Mouse (Mus musculus) embryonic facial prominence, embryonic 10.5 days (tissue): Measurements from ENCODE around the gene C2cd5. TPM values are rescaled to one million over a fixed set of nuclear protein-coding genes. Genes with fewer than 3 reads are reported as not detected.
A peak's percentile ranks its signal among the peaks of the same experiment; 100 is the strongest.

ENCODE experiments used
- DNase-seq: peaks from one replicate; pipeline ENCODE4 v3.0.0-alpha.2; 2017; ENCODE audit warnings: low spot score
- H3K27ac ChIP-seq: fragments of 300-500 bp; sonication (generic); replicated peaks from 2 replicates; pipeline ENCODE4 v1.5.1; 2016; ENCODE audit warnings: mild to moderate bottlenecking
- H3K27me3 ChIP-seq: fragments of 300-500 bp; sonication (generic); replicated peaks from 2 replicates; pipeline ENCODE4 v1.6.1; 2016; ENCODE audit warnings: low read depth, mild to moderate bottlenecking; ENCODE audit not compliant: poor library complexity, severe bottlenecking
- H3K36me3 ChIP-seq: fragments of 300-500 bp; sonication (generic); replicated peaks from 2 replicates; pipeline ENCODE4 v1.6.1; 2016; ENCODE audit warnings: mild to moderate bottlenecking, moderate library complexity
- H3K4me1 ChIP-seq: fragments of 300-500 bp; sonication (generic); 2 replicates; pipeline ENCODE4 v1.6.1; 2016
- H3K4me3 ChIP-seq: fragments of 300-500 bp; sonication (generic); 2 replicates; pipeline ENCODE4 v1.5.1; 2016; ENCODE audit warnings: mild to moderate bottlenecking, moderate library complexity
- H3K9me3 ChIP-seq: fragments of 300-500 bp; sonication (generic); 2 replicates; pipeline ENCODE4 v1.6.1; 2016; ENCODE audit warnings: mild to moderate bottlenecking
- WGBS: fragments of 180-500 bp; shearing (Covaris S2); methylation state at CpG from one replicate; pipeline ENCODE4 v1.1.7; 2016; 5-methylcytosine and 5-hydroxymethylcytosine counted together
- polyA plus RNA-seq: library from polyadenylated mRNA; unstranded; fragments of >200 nt; fragmentation: Nextera tagmentation; extraction: Ambion mirVana; gene quantifications from 2 replicates; pipeline ENCODE4 v1.2.1, GENCODE M21; 2016

The C2cd5 gene
- polyA plus RNA-seq, 1 experiment from 2014 or later, result 31.3 TPM

DNA sequence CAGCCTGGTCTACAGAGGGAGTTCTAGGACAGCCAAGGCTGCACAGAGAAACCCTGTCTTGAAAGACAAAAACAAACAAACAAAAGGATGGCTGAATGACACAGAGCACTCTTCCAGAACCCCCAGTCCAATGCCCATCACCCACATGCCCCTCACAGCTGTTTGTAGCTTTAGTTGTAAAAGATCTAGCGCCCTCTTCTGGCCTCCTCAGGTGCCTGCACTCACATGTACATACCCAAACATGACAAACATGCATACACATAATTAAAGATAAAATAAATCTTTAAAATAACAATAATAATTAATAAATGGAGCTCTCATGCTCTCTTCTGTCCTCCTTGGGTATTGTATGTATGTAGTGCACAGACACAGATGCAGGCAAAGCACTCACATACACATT lies 122.7 kb downstream of the C2cd5 start:
- Histone ChIP-seq H3K27me3 (no peaks in the 10 kb centered on the region), H3K27ac (no peak overlapping the region), H3K36me3 (no peaks in the 10 kb centered on the region), H3K9me3 (no peaks in the 10 kb centered on the region), H3K4me1 (peaks cover 11% of the 10 kb centered on the region), H3K4me3 (no peak overlapping the region)
- WGBS, result 43% methylated on average over 1 of the region's 1 CpGs
- no peak for DNase-seq

DNA sequence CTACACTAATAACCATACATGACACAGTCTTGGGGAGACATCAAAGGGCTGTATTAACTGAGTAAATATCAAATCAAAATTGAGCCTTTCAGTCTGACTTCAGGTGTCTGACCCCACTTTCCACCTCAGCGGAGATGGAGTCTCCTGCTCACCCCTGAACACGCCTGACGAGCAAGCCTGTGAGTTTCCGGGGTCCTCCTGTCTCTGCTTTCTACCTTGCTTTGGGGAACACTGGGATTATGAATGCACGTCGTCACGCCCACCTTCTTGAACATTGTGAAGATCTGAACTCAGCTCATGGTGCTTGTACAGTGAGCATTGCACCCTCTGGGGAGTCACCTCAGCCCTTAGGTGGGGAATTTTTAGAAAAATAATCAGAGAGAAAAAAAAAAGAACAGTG lies 126.7 kb downstream of the C2cd5 start:
- no peaks in the 10 kb centered on the region for H3K4me1 ChIP-seq
- no peaks in the 10 kb centered on the region for H3K9me3 ChIP-seq
- no peaks in the 10 kb centered on the region for H3K36me3 ChIP-seq
- no peaks in the 10 kb centered on the region for H3K27me3 ChIP-seq
- H3K27ac ChIP-seq, result no peak overlapping the region
- DNase-seq, result no peak
- WGBS, result 92% methylated on average over 7 of the region's 7 CpGs
- H3K4me3 ChIP-seq, result no peak overlapping the region

DNA sequence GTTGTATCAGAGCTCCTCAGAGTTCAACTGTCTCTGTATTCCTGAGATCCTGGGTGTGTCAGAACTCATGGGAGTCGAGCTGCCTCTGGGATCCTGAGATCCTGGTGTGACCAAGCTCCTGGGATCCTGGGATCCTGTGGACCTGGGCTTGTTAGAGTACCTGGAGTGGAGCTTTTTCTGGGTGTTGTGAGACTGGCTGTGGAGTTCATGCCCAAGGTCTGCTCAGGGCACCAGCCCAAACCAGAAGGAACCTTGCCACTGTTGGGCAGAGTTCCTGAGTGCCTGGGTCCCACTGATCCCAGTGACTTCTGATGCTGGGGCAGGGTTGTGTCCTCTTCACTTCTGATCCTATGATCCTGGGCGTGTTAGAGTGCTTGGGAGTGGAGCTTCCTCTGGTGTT lies 127.7 kb downstream of the C2cd5 start:
- no peak overlapping the region for H3K27ac ChIP-seq
- no peaks in the 10 kb centered on the region for H3K36me3 ChIP-seq
- 68% methylated on average over 2 of the region's 2 CpGs for WGBS
- no peaks in the 10 kb centered on the region for H3K27me3 ChIP-seq
- no peak for DNase-seq
- no peaks in the 10 kb centered on the region for H3K9me3 ChIP-seq
- no peak overlapping the region for H3K4me3 ChIP-seq
- H3K4me1 ChIP-seq, result no peaks in the 10 kb centered on the region

DNA sequence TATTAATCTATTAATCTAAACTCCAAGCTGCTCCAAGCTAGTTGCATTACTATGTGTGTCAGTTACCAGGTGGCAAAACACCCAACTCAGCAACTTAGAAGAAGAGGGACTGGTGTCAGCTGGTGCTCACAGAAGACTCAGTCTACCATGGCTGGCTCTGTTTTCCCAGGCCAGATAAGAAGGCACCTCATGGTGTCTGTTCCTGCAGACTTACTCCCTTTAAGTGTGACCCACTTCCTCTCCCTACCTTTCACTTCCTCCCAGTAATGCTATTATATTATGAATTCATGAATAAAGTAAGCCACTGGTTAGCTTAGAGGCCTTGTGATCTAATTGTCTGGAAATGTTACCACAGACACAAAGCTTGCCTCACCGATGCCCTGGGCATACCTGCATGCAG lies 132.5 kb downstream of the C2cd5 start:
- Histone ChIP-seq H3K27me3 (peaks cover 19% of the 10 kb centered on the region), H3K27ac (no peak overlapping the region), H3K9me3 (no peaks in the 10 kb centered on the region), H3K4me3 (no peak overlapping the region), H3K36me3 (no peaks in the 10 kb centered on the region), H3K4me1 (peaks cover 22% of the 10 kb centered on the region)
- no peak for DNase-seq
- 93% methylated on average over 1 of the region's 1 CpGs for WGBS

DNA sequence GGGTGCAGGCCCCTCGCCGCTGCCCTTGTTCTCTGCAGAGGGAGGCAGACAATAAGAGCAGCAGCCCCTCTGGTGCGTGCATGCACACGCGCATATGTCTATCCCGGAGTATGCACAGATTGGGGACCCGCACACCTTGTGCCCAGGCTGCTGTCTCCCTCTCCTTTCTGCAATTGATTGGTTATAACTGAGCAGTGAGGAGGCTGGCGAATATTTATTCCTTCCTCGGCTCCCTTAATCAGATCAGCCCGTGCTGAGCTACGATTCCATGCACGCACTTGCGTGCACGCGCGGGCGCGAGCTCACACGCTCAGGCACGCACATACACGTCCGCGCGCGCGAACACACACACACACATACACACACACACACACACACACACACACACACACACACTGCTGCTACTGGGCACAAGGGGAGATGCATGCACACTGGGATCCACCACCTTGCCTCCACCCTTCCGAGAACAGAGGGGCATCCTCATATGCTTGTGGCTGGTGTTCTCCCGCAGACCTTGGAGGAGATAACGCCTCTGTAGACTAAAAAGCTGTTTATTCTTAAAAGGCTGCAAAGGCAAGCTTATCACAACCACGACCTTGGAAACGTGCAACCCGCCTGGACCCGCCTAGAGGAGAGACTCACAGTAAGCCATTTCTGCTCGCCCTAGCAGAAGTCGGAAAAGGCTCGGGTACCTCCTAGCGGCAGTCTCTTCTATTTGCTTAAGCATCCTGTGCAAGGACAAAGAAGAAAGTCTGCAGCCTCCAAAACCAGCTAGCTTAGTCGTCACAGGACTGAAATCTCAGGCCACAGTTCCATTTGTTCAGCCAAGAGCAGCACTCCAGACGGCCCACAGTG lies 135.2 kb downstream of the C2cd5 start:
- H3K4me1 ChIP-seq, result peaks cover 24% of the 10 kb centered on the region
- peak overlapping the region; percentile 79 for H3K4me3 ChIP-seq
- no peaks in the 10 kb centered on the region for H3K36me3 ChIP-seq
- DNase-seq, result peak; percentile 85
- H3K9me3 ChIP-seq, result no peaks in the 10 kb centered on the region
- peaks cover 24% of the 10 kb centered on the region for H3K27me3 ChIP-seq
- H3K27ac ChIP-seq, result peak overlapping the region; percentile 89
- under 1% methylated on average over 39 of the region's 39 CpGs for WGBS

DNA sequence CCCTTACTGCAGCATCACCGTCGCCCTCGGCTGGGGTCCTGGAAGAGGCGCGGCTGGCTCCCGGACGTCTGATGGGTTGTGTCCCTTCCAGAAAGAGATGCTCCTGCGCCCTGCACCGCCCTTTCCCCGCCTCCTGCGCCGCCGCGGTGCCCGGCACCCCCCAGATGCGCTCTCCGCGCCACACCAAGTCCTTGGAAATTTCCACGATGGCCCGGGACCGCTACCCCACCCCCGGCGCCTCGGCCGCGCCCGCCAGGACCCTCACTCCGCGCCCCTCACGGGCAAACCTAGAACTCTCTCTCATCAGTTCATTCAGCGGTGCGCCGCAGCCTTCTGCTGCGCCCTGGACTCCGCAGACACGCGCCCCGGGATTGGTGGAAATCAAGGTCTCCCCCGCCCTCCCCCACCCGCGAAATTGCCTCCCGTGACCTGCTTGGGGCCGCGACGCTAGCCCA lies 135.8 kb downstream of the C2cd5 start, which contains the start of gene St8sia1:
TSS of gene St8sia1 (minus strand) at position 377 of the 455 bp plus-strand sequence.
- Histone ChIP-seq H3K27ac (peak within 1 kb of the TSS; percentile 89), H3K9me3 (no peaks in the 10 kb centered on the region), H3K36me3 (no peaks in the 10 kb centered on the region), H3K4me1 (peaks cover 24% of the 10 kb centered on the region), H3K4me3 (peak within 1 kb of the TSS; percentile 79), H3K27me3 (peaks cover 24% of the 10 kb centered on the region)
- WGBS, result under 1% methylated on average over 45 of the region's 45 CpGs
- peak; percentile 72 for DNase-seq

DNA sequence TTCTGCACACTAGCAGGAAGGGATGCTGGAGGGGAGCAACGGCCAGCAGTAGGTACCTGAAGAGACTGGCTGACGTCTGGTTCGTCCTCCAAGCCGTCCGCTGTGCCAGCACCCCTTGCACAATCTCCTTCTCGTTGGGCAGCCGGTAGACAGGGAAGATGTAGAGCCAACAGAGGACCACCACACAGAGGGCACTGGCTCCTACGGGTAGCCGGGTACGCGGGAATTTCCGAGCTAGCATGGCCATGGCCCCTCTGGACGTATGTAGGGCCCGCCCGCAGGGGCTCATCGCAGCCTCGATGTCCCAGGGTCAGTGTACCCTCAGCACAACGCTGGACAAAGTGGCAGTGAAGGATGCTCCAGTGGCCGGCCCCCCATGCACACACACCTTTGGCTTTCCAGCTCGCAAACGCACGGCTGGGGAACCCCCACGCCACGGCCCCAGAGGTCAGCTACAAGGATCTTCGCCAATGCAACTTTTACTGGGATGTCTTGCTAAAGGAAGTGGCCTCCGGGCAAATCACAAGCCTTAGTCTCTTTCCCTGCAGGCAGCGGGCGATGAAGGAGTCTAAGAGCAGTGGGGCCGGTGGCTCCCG lies 136.4 kb downstream of the C2cd5 start:
- 25% methylated on average over 30 of the region's 30 CpGs for WGBS
- H3K27me3 ChIP-seq, result peaks cover 24% of the 10 kb centered on the region
- H3K4me3 ChIP-seq, result peak overlapping the region; percentile 79
- no peaks in the 10 kb centered on the region for H3K36me3 ChIP-seq
- H3K4me1 ChIP-seq, result peaks cover 24% of the 10 kb centered on the region
- DNase-seq, result no peak
- no peaks in the 10 kb centered on the region for H3K9me3 ChIP-seq
- H3K27ac ChIP-seq, result peak overlapping the region; percentile 89

DNA sequence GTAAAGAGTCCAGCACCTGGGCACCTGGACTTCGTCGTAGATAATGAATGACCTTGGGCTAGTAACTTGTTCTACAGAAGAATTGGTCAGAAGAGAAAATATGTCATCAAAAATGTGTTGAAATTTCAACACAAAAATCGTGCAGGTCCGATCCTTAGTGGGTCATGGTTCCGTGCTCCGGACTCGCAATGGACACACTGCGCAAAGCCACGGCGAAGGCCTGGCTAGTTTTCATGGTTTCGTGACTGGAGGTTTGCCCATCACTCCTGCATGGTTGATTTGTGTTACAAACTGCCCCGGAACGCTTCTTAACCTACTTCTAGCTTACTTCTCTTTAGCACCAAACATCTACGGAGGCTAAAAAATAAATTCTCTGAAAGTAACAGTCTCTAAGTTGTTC lies 137.1 kb downstream of the C2cd5 start:
- peaks cover 24% of the 10 kb centered on the region for H3K27me3 ChIP-seq
- H3K27ac ChIP-seq, result no peak overlapping the region
- 92% methylated on average over 14 of the region's 14 CpGs for WGBS
- DNase-seq, result no peak
- H3K9me3 ChIP-seq, result no peaks in the 10 kb centered on the region
- no peaks in the 10 kb centered on the region for H3K36me3 ChIP-seq
- H3K4me1 ChIP-seq, result peaks cover 24% of the 10 kb centered on the region
- H3K4me3 ChIP-seq, result peak overlapping the region; percentile 79

DNA sequence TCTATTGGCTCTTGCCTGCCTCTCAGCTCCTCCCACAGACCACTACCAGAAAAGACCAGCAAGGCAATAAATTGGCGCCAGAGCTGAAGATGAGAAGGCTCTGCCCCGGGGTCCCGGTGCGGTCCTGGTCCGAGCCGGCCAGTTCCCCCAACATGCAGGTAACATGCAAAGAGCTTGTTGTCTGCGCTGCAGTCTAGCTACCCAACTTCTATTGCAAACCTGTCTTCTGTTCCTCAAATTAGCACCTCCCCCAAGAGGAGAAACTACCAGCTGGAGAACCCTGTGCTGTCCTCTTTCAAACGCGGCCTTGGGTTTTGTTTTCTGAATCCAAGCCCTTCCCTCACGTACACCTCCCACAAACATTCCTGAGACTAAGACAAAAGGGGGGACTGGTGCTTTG lies 137.5 kb downstream of the C2cd5 start:
- 72% methylated on average over 10 of the region's 10 CpGs for WGBS
- DNase-seq, result no peak
- Histone ChIP-seq H3K36me3 (no peaks in the 10 kb centered on the region), H3K27me3 (peaks cover 24% of the 10 kb centered on the region), H3K4me3 (peak overlapping the region; percentile 79; the same call in 1 of the 2 replicates), H3K27ac (no peak overlapping the region), H3K9me3 (no peaks in the 10 kb centered on the region), H3K4me1 (peaks cover 24% of the 10 kb centered on the region)

DNA sequence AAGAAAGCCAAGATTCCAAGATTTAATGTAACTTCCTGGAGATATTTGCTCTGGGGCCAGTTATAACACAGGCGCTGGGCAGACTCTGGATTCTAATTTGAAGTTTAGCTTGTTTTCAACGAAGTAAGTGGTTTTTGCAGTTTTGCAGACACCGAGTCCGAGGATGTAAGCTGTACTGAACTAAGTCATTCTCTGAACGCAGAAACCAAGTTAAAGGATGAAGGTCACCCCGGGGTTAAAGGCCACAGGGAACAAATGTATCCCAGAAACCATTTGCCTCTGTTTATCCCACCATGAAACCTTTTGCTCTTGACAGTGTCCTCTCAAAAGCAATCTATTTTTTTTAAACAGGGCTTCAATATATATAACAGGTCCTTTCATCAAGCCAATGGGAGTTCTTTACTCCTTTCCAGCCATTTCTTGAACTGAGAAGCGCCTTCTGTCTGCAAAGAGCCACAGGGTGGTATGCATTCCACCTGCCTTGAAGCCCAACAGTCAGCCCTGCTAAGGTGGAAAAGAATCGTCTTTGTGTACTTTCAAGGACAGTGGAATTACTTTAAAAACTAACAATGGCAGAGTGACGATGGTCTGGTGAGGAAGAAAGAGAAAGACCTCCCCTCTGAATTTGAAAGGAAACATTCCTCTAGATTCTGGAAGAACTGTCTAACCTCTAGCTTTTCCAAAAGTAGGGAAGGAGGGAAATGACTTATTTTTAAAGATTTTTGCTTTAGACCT lies 138.1 kb downstream of the C2cd5 start:
- Histone ChIP-seq H3K4me3 (peak overlapping the region; percentile 79; the same call in 1 of the 2 replicates), H3K27ac (no peak overlapping the region), H3K27me3 (peaks cover 24% of the 10 kb centered on the region), H3K9me3 (no peaks in the 10 kb centered on the region), H3K36me3 (no peaks in the 10 kb centered on the region), H3K4me1 (peaks cover 24% of the 10 kb centered on the region)
- DNase-seq, result no peak
- 78% methylated on average over 9 of the region's 9 CpGs for WGBS
